Mouse (Mus musculus) common myeloid progenitor, adult 5-6 weeks (primary cell): Measurements from ENCODE around the gene Mme. TPM values are rescaled to one million over a fixed set of nuclear protein-coding genes. Genes with fewer than 3 reads are reported as not detected.

Source experiments
- ATAC-seq: replicated peaks from 2 replicates; pipeline ENCODE4 v1.8.0; 2016; ENCODE audit warnings: low read depth, mild to moderate bottlenecking, moderate TSS enrichment, inconsistent platforms; ENCODE audit not compliant: poor library complexity, severe bottlenecking
- total RNA-seq: library from RNA; stranded (forward); fragments of 200-1000, 187-1606 nt; gene quantifications from 2 replicates; pipeline ENCODE4 v1.2.3, GENCODE M21; 2017

Mme gene
- total RNA-seq, 1 experiment from 2014 or later = 0.09 TPM

GRCm38 (mm10) chr3:63350242-63350641 lies 108.9 kb downstream of the Mme start:
- ATAC-seq = no peak

DNA sequence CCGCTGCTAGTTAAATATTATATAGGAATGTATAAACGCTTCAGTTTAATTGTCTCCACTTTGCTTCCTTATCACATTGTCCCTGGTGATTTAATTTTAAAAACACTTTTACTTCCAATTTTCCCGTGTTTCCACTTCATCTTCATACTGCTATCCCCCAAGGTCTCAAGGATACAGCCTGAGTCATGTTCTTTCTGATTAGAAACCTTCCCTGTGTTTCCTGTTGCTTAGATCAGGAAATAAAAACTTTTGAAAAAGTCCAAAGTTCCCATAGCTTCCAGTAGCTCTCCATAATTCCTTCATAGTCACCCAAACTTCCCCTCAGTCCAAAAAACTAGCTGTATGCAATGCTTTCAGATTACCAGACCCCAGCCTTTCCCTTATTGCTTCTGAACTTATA lies 109.4 kb downstream of the Mme start:
- ATAC-seq = no peak

GRCm38 (mm10) chr3:63351680-63352260 lies 110.4 kb downstream of the Mme start:
- ATAC-seq = no peak

GRCm38 (mm10) chr3:63359512-63359911 lies 118.2 kb downstream of the Mme start:
- no peak for ATAC-seq

DNA sequence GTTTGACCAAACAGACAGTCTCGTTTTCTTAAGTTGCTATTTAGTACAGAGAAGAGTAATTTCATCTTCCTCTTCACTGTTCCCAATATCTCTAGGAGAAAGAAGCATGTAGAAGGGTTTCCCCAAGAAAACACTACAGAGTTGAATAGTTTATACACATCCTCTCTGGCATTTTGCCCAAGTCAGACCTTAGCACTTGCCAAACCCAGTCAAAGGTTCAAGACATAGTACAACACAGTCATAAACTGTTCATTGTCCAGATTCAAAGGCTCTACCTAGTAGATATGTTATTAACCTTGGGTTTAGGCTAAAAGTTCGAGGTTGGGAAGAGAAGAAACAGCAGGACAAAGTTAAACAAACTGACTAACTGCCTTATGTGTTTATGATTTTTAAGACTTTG lies 143.7 kb downstream of the Mme start:
- no peak for ATAC-seq

- ATAC-seq = no peak
Observed at GRCm38 (mm10) chr3:63390774-63391173, 149.4 kb downstream of the Mme start.

DNA sequence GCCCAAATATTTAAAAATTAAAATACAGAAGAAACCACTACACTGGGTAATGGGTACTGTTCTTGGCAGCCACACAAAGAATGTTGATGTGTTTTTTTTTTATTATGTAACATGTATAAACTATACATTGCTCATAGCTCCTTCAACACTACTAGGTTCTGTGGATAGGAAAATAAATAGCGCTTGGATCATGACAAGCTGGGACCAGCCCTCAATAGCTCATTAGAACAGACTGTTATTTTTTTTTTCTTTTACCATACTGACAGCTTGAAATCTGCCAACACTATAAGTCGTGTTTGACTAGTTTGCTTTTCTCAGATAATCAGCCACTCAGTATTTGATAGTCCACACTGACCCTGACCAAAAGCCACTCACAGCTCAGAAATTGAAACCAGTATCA lies 150.0 kb downstream of the Mme start:
- no peak for ATAC-seq

DNA sequence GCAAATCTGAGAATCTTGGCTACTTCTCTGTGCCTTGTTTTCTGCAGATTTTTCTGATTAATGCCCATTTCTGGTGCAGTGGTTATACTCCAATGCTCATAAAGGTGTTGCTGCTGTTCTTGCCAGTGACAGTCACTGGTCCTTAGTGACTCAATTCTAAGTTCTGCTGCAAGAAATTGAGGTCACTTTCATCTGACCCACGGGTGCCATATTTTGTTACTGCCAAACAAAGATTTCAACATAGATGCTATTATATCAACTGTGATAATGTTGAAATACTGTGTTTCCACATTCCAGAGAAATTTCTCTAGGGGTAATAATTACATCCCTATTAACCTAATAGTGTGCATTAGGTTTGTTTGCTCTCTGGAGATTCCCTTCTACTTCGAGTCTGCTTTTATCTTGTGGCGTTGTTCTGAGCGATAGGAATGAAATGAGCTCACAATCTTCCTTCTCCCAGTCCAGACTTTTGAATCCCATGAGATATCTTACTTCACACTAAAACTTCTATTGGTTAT lies 153.1 kb downstream of the Mme start:
- no peak for ATAC-seq

GRCm38 (mm10) chr3:63398171-63398570 lies 156.8 kb downstream of the Mme start:
- no peak for ATAC-seq

DNA sequence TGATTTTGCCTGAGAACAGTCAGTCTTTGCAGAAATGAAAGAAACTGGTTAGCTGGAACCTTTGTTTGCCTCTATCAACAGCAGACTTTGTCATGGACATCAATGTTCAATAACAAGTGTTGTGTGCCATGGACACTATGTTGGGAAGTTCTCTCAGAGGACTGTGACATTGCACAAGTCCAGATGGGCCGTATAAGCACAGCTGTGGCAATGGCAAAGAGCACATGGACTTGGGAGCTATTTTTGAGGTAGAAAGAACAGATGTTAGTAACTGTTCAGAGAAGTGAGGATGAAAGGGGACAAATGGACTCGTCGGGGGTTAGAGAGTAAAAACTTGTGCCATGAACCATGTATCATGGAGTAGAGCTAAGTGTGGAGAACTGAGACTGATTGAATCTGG lies 165.1 kb downstream of the Mme start:
- no peak for ATAC-seq

- ATAC-seq = no peak
Observed at GRCm38 (mm10) chr3:63411006-63411405, 169.7 kb downstream of the Mme start.

DNA sequence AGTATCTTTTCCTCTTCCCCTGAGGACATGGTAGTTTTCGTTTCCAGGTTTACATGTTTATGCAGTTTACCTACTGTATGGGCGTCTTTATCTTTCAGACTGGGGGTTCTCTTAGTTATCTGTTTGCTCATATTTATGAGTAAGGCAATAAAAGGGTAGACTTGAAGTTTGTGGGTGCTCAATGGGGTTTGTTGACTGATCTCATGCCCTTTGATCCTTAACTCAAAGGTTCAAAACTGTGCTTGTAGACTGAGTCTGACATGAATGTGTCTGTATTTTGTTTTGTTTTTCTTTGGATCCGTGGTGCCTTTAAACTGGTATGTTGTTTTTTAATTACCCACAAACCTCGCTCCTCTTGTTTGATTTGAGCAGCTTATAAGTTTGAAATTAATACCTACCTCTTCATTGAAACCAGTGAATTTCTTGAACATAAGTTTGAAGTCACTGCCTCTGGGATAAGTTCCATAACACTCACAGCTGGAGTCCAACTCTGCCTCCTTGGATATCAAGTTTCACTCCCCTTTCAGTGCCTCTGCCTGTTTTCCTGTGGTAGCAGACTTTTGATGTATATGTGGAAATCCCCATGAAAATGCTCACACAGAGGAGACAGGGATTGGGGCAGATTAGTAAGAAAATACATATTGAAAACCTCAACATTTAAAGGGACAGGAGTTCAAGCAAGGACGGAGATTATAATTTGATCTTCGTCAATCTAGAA lies 171.0 kb downstream of the Mme start:
- ATAC-seq = no peak

DNA sequence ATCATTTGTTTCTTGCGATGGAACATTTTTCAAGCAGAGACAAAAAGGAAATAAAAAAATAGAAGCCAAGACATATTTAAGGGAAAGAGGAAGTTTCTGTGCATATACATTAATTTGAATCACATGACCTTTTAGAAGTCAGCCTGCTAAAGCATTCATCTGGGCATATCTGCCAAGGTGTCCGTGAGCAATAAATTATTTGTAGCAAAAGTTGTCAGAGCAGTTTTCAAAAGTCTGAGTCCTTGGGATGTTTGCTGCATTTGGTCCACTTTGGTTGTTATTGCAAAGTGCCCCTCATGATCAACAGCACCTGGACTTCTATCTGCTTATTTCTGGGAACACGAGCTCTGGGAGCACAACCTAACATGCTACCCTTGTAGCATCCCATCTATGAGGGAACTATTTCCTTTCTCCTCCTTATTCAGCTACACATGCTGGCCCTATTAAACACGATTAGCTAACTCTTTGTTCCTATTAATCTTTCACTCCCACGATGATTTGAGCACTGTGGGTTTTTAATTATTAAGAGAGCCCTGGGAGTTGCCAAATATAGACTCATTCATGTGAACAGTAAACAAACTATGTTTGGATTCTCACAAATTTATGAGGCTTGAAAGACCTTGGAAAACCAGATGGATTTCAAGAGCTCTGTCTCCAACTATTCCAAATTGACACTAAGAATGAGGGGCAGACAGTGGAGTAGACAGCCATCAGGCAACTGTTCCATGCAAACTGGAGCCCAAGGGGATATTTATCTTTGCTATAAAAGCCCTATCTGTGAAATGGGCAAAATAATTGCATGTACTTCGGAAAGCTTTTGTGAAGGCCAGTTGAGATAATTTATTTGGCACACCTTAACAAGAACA lies 171.9 kb downstream of the Mme start:
- ATAC-seq = no peak

- ATAC-seq = no peak
Observed at GRCm38 (mm10) chr3:63417284-63417683, 175.9 kb downstream of the Mme start.

DNA sequence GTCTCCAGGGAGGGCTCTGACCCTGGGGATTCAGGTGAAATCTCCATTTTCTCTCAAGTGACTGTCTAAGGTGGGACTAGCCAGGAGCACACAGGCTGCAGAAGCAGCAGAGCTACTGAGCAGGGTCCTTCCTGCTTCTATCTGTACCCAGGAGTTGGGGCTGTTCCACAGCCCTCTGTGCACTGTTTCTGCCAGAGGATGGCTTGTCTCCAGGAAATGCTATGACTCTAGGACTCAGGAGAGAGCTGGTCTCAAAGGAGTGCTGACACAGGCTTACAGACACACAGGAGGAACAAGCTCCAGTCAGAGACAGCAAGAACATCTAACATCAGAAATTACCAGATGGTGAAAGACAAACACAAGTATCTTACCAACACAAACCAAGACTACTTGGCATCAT lies 176.4 kb downstream of the Mme start:
- no peak for ATAC-seq

- ATAC-seq = no peak
Observed at GRCm38 (mm10) chr3:63423552-63423951, 182.2 kb downstream of the Mme start.

Other genes with a start within 250 kb of the Mme start
- not detected in 2 replicates for gene Gm34302, start 242.3 kb downstream of the Mme start, total RNA-seq